Mouse (Mus musculus) forebrain, postnatal 0 days (tissue): Measurements from ENCODE around the gene Evpl. TPM values are rescaled to one million over a fixed set of nuclear protein-coding genes. Genes with fewer than 3 reads are reported as not detected.

Experiments used
- ATAC-seq: fragments of 200-750 bp; cut with Nextera tagmentation; 2 replicates; pipeline ENCODE4 v1.8.0; 2017; ENCODE audit warnings: mild to moderate bottlenecking, moderate library complexity
- DNase-seq: peaks from one replicate; pipeline ENCODE4 v3.0.0-alpha.2; 2015
- H3K27ac ChIP-seq: fragments of 300-500 bp; sonication (generic); 2 replicates; pipeline ENCODE4 v1.5.1; 2014; ENCODE audit warnings: low read depth, mild to moderate bottlenecking, antibody characterized with exemption, low read length, moderate library complexity, mixed read lengths
- H3K27me3 ChIP-seq: fragments of 300-500 bp; sonication (generic); 2 replicates; pipeline ENCODE4 v1.6.1; 2014; ENCODE audit warnings: mild to moderate bottlenecking, low read length, mixed read lengths; ENCODE audit not compliant: insufficient read depth
- H3K36me3 ChIP-seq: fragments of 300-500 bp; sonication (generic); 2 replicates; pipeline ENCODE4 v1.6.1; 2014; ENCODE audit warnings: mild to moderate bottlenecking, moderate library complexity; ENCODE audit not compliant: insufficient read depth
- H3K4me1 ChIP-seq: fragments of 300-500 bp; sonication (generic); 2 replicates; pipeline ENCODE4 v1.6.1; 2014; ENCODE audit warnings: antibody characterized with exemption; ENCODE audit not compliant: insufficient read depth
- H3K4me2 ChIP-seq: fragments of 300-500 bp; sonication (generic); 2 replicates; pipeline ENCODE4 v1.6.1; 2014; ENCODE audit warnings: low read depth, mild to moderate bottlenecking, moderate library complexity
- H3K4me3 ChIP-seq: fragments of 300-500 bp; sonication (generic); 2 replicates; pipeline ENCODE4 v1.5.1; 2014; ENCODE audit warnings: low read depth, low read length, mixed read lengths
- H3K9ac ChIP-seq: fragments of 300-500 bp; sonication (generic); 2 replicates; pipeline ENCODE4 v1.6.1; 2014; ENCODE audit warnings: mild to moderate bottlenecking
- H3K9me3 ChIP-seq: fragments of 300-500 bp; sonication (generic); 2 replicates; pipeline ENCODE4 v1.6.1; 2016; ENCODE audit warnings: low read length
- CTCF ChIP-seq: sonication (generic); IDR thresholded peaks from 2 replicates; pipeline ENCODE4 v1.5.1; 2016; ENCODE audit warnings: antibody characterized with exemption, control low read depth, low read depth
- WGBS: fragments of 180-500 bp; shearing (Covaris S2); extraction: QIAGEN DNeasy Blood & Tissue Kit; methylation state at CpG from one replicate; pipeline ENCODE4 v1.1.7; 2014; 5-methylcytosine and 5-hydroxymethylcytosine counted together
- polyA plus RNA-seq: library from polyadenylated mRNA; unstranded; fragments of >200 nt; fragmentation: Nextera tagmentation; extraction: Ambion mirVana; gene quantifications from 2 replicates; pipeline ENCODE4 v1.2.1, GENCODE M21; 2015
- total RNA-seq: library from RNA; depleted of rRNA; stranded (reverse); fragments of >200 nt; gene quantifications from 2 replicates; pipeline ENCODE4 v1.2.3, GENCODE M21; 2014

Evpl gene
- total and polyA plus RNA-seq, 2 experiments from 2014 or later: 1.1 to 2.3 TPM

DNA sequence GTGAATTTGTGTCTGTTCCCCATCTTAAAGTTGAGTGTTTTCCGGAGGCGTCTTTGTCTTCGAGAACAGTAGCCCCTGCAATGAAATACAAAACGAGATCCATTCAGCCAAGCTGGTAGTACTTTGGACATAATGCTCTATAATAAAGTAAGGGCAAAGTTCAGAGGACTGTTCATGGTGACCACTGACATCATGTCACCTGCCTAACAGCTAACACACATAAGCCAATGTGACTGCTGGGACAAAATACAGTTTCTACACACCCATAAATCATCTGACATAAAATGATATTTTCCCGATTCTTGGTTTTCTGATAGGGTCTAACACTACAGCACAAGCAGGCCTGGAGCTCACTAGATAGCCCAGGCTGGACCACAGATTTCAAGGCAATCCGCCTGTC lies 30.4 kb upstream of the Evpl start:
- 96% methylated on average over 6 of the region's 6 CpGs for WGBS
- Histone ChIP-seq H3K4me1 (peaks cover 6% of the 10 kb centered on the region; the same call in 1 of the 2 replicates), H3K27ac (no peak overlapping the region), H3K4me3 (no peak overlapping the region), H3K9me3 (no peaks in the 10 kb centered on the region), H3K4me2 (no peak overlapping the region), H3K27me3 (no peaks in the 10 kb centered on the region), H3K9ac (no peak overlapping the region), H3K36me3 (peaks cover 70% of the 10 kb centered on the region)
- TF ChIP-seq CTCF: no peak
- no peak for ATAC-seq
- DNase-seq: no peak

DNA sequence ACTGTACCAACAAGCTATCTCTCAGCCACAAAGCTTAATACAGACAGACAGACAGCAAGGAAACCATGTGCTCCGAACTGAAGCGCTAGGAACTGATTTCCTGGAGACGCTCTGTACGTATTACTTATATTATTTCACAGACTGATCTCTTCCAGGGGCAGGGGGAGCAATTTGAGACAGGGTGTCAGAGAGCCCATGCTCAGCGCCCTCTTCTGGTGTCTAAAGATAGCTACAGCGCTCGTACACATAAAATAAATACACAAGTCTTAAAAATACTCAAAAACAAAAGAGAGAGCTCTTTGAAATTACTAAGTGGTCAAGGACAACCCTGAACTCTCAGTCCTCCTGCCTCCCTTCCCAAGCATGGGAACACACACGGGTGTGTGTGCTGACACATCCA lies 29.8 kb upstream of the Evpl start:
- Histone ChIP-seq H3K9ac (no peak overlapping the region), H3K27me3 (no peaks in the 10 kb centered on the region), H3K9me3 (no peaks in the 10 kb centered on the region), H3K4me2 (no peak overlapping the region), H3K4me1 (0 out of 2 replicates have a peak, but pooled peaks cover 1% of the 10 kb centered on the region), H3K4me3 (no peak overlapping the region), H3K36me3 (peaks cover 77% of the 10 kb centered on the region), H3K27ac (no peak overlapping the region)
- no peak for DNase-seq
- 88% methylated on average over 8 of the region's 8 CpGs for WGBS
- no peak for ATAC-seq
- TF ChIP-seq CTCF: peak; percentile 37

DNA sequence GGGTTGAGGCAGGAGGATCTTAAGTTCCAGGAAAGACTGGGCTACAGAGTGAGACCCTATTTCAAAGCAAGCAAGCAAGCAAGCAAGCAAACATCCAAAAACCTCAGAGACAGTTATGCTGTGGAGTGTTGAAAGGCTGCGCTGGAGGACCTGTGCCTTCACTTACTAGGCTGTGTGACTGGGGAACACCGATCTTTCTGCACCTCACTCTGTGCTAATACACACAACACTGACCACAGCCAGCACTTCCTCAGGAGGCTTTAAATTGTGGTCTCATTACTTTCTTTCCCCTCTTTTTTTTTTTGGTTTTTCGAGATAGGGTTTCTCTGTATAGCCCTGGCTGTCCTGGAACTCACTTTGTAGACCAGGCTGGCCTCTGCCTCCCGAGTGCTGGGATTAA lies 28.0 kb upstream of the Evpl start:
- no peak for ATAC-seq
- peaks cover 87% of the 10 kb centered on the region for H3K36me3 ChIP-seq
- no peak for DNase-seq
- no peaks in the 10 kb centered on the region for H3K4me1 ChIP-seq
- no peak overlapping the region for H3K27ac ChIP-seq
- no peak overlapping the region for H3K9ac ChIP-seq
- no peak overlapping the region for H3K4me2 ChIP-seq
- no peak for TF ChIP-seq CTCF
- whole genome bisulfite sequencing: 89% methylated on average over 4 of the region's 4 CpGs
- no peaks in the 10 kb centered on the region for H3K9me3 ChIP-seq
- no peaks in the 10 kb centered on the region for H3K27me3 ChIP-seq
- no peak overlapping the region for H3K4me3 ChIP-seq

DNA sequence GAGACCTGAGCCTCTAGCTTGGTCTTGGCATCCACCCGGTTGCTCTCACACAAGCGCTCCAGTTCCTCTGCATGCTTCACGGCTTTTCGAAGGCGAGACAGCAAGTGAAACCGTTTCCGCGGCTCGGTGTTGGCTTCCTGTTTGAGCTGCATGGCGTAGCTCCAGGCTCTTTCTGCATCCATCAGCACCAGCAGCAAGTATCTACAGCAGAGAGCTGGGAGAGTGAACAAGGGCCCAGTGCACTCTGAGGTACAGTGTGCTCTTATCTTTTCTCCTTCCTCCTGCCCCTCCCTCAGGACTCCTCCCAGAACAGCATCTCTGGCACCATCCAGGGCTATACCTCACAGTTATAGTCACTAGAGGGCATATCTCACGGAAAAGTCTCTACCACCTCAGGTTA lies 27.5 kb upstream of the Evpl start:
- WGBS: 79% methylated on average over 11 of the region's 11 CpGs
- peak; percentile 22 for DNase-seq
- H3K9ac ChIP-seq: no peak overlapping the region
- H3K4me3 ChIP-seq: no peak overlapping the region
- H3K36me3 ChIP-seq: peaks cover 87% of the 10 kb centered on the region
- H3K9me3 ChIP-seq: no peaks in the 10 kb centered on the region
- ATAC-seq: no peak
- H3K4me2 ChIP-seq: no peak overlapping the region
- H3K27me3 ChIP-seq: no peaks in the 10 kb centered on the region
- no peak overlapping the region for H3K27ac ChIP-seq
- no peak for TF ChIP-seq CTCF
- H3K4me1 ChIP-seq: no peaks in the 10 kb centered on the region

DNA sequence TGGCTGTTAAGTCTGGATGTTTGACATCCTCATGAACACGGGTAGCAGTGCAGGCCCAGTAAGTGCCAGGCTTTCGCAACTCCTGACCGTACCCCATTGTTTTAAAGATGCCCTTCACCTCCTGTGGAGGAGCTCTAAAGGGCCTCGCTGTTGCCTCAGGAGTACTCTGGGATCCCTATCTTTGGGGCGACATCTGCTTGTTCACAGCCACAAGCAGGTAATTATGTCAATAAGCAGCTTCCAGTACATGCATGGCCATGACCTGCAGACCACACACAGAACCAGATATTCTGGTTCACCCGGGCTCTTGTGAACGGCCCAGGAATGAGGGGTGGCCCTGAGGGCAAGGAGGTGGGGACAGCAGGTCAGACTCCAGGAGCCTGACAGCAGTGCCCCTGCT lies 22.4 kb upstream of the Evpl start:
- Histone ChIP-seq H3K27me3 (no peaks in the 10 kb centered on the region), H3K4me3 (no peak overlapping the region), H3K36me3 (peaks cover 90% of the 10 kb centered on the region), H3K9me3 (no peaks in the 10 kb centered on the region), H3K9ac (no peak overlapping the region), H3K4me1 (no peaks in the 10 kb centered on the region), H3K4me2 (no peak overlapping the region), H3K27ac (no peak overlapping the region)
- DNase-seq (no peak), ATAC-seq (no peak)
- no peak for TF ChIP-seq CTCF
- 94% methylated on average over 7 of the region's 7 CpGs for WGBS

DNA sequence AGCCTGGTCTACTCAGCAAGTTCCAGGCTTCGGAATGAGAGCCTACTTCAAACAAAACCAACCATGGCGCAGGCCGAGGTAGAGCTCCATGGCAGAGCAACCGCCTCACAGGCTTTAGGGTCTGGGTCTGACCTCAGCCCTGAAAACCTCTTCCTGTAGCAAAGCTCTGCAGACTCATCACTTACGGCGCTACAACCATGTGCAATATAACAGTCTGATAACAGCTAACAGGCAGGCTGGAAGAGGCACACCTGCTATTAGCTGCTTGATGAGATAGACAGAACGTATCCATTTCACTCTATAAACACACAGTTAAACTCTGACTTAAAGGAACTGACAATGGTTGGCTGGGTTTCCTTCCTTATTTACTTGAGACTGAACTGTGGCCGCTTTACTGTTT lies 21.6 kb upstream of the Evpl start:
- Histone ChIP-seq H3K9me3 (no peaks in the 10 kb centered on the region), H3K4me2 (no peak overlapping the region), H3K9ac (no peak overlapping the region), H3K4me3 (no peak overlapping the region), H3K36me3 (peaks cover 93% of the 10 kb centered on the region), H3K27me3 (no peaks in the 10 kb centered on the region), H3K27ac (no peak overlapping the region), H3K4me1 (no peaks in the 10 kb centered on the region)
- 93% methylated on average over 8 of the region's 8 CpGs for WGBS
- ATAC-seq (no peak), DNase-seq (no peak)
- TF ChIP-seq CTCF: no peak

DNA sequence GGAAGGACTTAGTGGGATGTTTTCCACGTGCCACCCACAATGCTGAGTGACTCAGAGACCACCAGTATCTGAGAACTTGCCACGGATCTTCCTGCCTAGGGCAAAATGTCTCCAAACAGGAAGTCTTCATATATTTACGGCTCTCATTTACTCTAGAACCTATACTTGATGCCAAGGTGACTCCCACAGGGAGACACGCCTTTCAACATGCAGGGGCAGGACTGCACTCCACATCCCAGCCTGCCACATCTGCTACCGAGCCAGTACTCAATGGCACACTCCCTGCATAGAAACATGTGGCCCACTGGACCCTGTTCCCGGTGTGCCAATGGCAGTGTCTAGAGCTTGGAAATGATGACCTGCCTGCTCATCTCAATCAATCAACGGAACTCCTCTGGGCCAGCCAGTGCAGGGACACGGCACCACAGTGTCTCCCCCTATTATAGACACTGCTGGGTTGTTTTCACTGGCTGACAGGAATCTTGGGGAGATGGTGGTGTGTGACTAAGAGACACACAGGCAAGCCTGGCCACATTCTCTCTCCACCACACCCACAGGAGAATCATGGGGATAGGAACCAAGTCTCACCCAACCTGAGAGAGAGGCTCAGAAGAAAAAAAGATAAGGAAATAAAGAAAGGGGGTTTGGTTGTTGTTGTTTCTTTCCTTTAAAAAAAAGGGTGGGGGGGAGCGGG lies 18.3 kb upstream of the Evpl start:
- peaks cover 90% of the 10 kb centered on the region for H3K36me3 ChIP-seq
- no peaks in the 10 kb centered on the region for H3K9me3 ChIP-seq
- DNase-seq (no peak), ATAC-seq (no peak)
- 94% methylated on average over 9 of the region's 9 CpGs for WGBS
- H3K27me3 ChIP-seq: no peaks in the 10 kb centered on the region
- H3K4me3 ChIP-seq: no peak overlapping the region
- no peak overlapping the region for H3K9ac ChIP-seq
- no peak for TF ChIP-seq CTCF
- no peaks in the 10 kb centered on the region for H3K4me1 ChIP-seq
- H3K4me2 ChIP-seq: no peak overlapping the region
- no peak overlapping the region for H3K27ac ChIP-seq
